Mouse (Mus musculus) kidney, adult 2 months (tissue): ENCODE results near the gene Gdf3.

Source experiments
- CTCF ChIP-seq: fragments of 200-500 bp; conservative IDR thresholded peaks from 2 replicates; pipeline ENCODE4 v1.5.1; 2011; ENCODE audit warnings: low read depth, mild to moderate bottlenecking, control low read depth, low read length, moderate library complexity, mixed read lengths; ENCODE audit not compliant: insufficient read depth, insufficient read length
- POLR2A ChIP-seq: fragments of 200-500 bp; IDR thresholded peaks from one replicate; pipeline ENCODE4 v1.6.1; 2011; ENCODE audit warnings: low read depth, low read length, control low read depth

GRCm38 (mm10) chr6:122659567-122659966 lies 49.7 kb upstream of the Gdf3 start:
- TF ChIP-seq POLR2A (no peak), CTCF (no peak)
